Mouse (Mus musculus): ENCODE measurements around the gene Tpk1. TPM values are rescaled to one million over a fixed set of nuclear protein-coding genes. Genes with fewer than 3 reads are reported as not detected.

The Tpk1 gene
- 15.6 TPM for polyA plus RNA-seq (2017; shearing (Covaris generic))

DNA sequence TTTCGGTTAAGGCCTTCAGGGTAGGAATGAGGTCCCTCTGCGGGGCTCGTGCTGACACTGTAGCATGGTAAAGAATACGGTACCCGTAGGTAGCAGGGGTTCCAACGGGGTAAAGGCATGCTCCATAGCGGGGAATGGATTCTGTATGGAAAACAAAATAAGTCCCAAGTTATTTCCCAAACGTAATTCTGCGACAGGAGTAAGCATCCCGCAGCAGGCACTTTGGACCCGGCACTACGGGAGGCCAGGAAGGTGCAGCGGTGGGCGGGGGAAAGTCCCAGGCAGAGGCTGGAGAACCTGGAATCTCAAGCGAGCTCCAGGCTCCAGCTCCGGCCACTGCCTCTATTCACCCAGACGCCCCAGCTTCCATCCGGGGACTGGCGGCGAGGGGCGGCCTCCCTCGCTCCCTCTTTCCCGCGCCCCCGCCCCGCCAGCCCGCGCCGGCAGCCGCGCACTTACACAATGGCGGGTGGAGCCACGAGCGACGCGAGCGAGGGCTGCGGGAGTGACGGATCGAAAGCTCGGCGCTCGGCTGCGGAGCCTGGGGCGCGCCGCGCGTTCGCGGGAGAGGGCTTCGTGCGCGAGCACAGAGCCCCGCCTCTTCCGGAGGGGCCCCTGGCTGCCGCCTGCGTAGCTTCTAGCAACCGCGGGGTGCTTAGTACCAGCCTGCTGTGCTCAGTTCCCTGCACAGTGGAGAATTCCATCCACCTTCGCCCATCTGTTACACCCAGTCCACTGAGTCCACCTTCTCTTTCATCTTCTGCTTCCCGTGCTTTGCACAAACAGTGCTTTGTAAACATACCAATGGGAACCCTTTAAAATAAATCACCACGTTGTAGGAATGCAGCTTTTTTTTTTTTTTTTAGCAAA is at the start of gene Tpk1:
TSS of gene Tpk1 (minus strand) at position 602 of the 870 bp plus-strand sequence.

DNA sequence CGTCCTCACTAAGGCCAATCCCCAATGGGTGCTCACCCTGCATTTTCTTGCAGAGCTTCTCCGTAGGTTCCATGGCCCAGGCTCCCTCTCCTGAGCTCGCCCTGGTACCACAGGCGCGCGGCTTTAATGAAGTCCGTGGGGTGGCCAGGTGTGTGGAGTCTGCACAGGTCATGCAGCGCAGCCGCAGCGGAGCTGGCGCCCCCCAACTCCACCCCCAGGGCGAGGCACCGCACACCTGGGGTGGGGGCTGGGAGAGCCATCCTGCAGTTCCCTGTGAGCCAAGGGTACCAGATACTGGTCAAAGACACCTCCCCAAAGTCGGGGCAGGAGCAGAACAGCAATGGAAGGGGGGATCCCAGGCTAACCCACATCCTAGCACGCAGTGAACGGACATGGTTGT is 356.6 kb downstream of the Tpk1 start, which contains the start of gene Nobox:
TSS of gene Nobox (minus strand) at position 101 of the 400 bp plus-strand sequence.

